Mouse (Mus musculus): ENCODE results near the gene Gemin4. TPM values are rescaled to one million over a fixed set of nuclear protein-coding genes. Genes with fewer than 3 reads are reported as not detected.
"Not testable (repeated sequence)": the region's sequence is repeated elsewhere in the genome, so short reads cannot be mapped to it uniquely, and the experiment has no call there.

The Gemin4 gene
- polyA plus RNA-seq, 1 experiment from 2014 or later = 29.4 TPM

GRCm38 (mm10) chr11:76236136-76236535 lies 18.7 kb upstream of the Gemin4 start:
- Histone ChIP-seq H3K27ac (ENCODE audit: low read length) (no peak overlapping the region), H3K4me1 (ENCODE audit: control insufficient read depth, insufficient read depth, low read length) (no peaks in the 10 kb centered on the region), H3K9me3 (ENCODE audit: control insufficient read depth, low read length) (no peaks in the 10 kb centered on the region), H3K4me2 (ENCODE audit: low read depth, low read length) (no peak overlapping the region), H3K36me3 (ENCODE audit: control insufficient read depth, insufficient read depth, low read length) (peaks cover 17% of the 10 kb centered on the region), H3K9ac (ENCODE audit: low read depth, low read length) (no peak overlapping the region), H3K4me3 (ENCODE audit: low read length) (no peak overlapping the region), H3K27me3 (replicated peaks; ENCODE audit: control insufficient read depth, insufficient read depth, low read length) (no peaks in the 10 kb centered on the region)
- WGBS = 89% methylated on average over 3 of the region's 3 CpGs
- ATAC-seq = no peak

GRCm38 (mm10) chr11:76225051-76225450 lies 7.6 kb upstream of the Gemin4 start:
- Histone ChIP-seq H3K4me3 (ENCODE audit: low read length) (no peak overlapping the region), H3K27ac (ENCODE audit: low read length) (no peak overlapping the region), H3K4me2 (ENCODE audit: low read depth, low read length) (no peak overlapping the region), H3K27me3 (replicated peaks; ENCODE audit: control insufficient read depth, insufficient read depth, low read length) (no peaks in the 10 kb centered on the region), H3K4me1 (ENCODE audit: control insufficient read depth, insufficient read depth, low read length) (no peaks in the 10 kb centered on the region), H3K36me3 (ENCODE audit: control insufficient read depth, insufficient read depth, low read length) (peaks cover 3% of the 10 kb centered on the region; the same call in 1 of the 2 replicates), H3K9me3 (ENCODE audit: control insufficient read depth, low read length) (no peaks in the 10 kb centered on the region), H3K9ac (ENCODE audit: low read depth, low read length) (no peak overlapping the region)
- ATAC-seq = no peak

DNA sequence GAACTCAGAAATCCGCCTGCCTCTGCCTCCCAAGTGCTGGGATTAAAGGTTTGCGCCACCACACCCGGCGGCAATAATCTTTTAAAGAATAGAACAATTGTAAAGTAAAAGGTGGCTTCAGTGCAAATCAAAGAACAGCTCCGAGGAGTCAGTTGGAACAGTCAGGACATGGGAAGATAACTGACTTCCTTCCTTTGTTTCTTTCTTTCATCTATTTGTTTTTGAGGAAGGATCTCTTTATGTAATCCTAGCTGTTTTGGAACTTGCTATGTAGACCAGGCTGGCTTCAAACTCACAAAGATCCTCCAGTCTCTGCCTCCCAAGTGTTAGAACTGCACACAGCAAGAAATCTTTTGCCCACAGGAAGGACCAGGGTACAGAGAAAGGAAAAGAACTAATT lies 7.2 kb upstream of the Gemin4 start:
- Histone ChIP-seq H3K27me3 (replicated peaks; ENCODE audit: control insufficient read depth, insufficient read depth, low read length) (no peaks in the 10 kb centered on the region), H3K4me2 (ENCODE audit: low read depth, low read length) (no peak overlapping the region), H3K9ac (ENCODE audit: low read depth, low read length) (no peak overlapping the region), H3K9me3 (ENCODE audit: control insufficient read depth, low read length) (no peaks in the 10 kb centered on the region), H3K4me3 (ENCODE audit: low read length) (no peak overlapping the region), H3K36me3 (ENCODE audit: control insufficient read depth, insufficient read depth, low read length) (peaks cover 3% of the 10 kb centered on the region; the same call in 1 of the 2 replicates), H3K4me1 (ENCODE audit: control insufficient read depth, insufficient read depth, low read length) (no peaks in the 10 kb centered on the region), H3K27ac (ENCODE audit: low read length) (no peak overlapping the region)
- WGBS = 92% methylated on average over 5 of the region's 5 CpGs
- no peak for ATAC-seq

- Histone ChIP-seq H3K27ac (ENCODE audit: low read length) (peak overlapping the region; percentile 91), H3K4me2 (ENCODE audit: low read depth, low read length) (peak overlapping the region; percentile 74), H3K4me1 (ENCODE audit: control insufficient read depth, insufficient read depth, low read length) (peaks cover 15% of the 10 kb centered on the region), H3K9me3 (ENCODE audit: control insufficient read depth, low read length) (no peaks in the 10 kb centered on the region), H3K4me3 (ENCODE audit: low read length) (peak overlapping the region; percentile 98), H3K9ac (ENCODE audit: low read depth, low read length) (peak overlapping the region; percentile 96), H3K27me3 (replicated peaks; ENCODE audit: control insufficient read depth, insufficient read depth, low read length) (no peaks in the 10 kb centered on the region), H3K36me3 (ENCODE audit: control insufficient read depth, insufficient read depth, low read length) (peaks cover 9% of the 10 kb centered on the region)
- WGBS = 2% methylated on average over 33 of the region's 33 CpGs
- peak; percentile 39 for ATAC-seq
These were observed 629 bp downstream of the Gemin4 start for GRCm38 (mm10) chr11:76216681-76217389.

DNA sequence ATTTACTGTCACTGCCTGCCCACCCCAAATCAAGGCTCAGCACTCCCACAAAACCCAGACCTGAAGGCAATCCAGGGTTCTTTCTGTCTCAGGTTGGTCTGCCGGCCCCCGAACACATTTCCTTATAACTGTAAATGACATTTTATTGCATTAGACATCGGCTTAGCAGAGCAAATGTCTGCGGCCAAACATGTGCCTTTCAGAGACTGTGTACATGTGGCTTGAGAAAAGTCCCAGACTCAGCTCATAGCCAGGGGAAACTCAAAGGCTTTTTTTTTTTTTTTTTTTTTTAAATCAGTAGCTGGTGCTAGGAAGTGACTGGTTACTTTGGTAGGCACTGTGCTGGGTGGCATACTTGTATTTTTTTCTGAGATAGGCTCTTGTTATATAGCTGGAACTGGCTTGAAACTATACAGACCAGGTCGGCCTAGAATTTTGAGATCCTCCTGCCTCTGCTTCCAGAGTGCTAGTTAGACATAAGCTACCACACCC lies 1.4 kb downstream of the Gemin4 start:
- H3K36me3 ChIP-seq (ENCODE audit: control insufficient read depth, insufficient read depth, low read length) = peaks cover 9% of the 10 kb centered on the region

GRCm38 (mm10) chr11:76215011-76215410 lies 2.5 kb downstream of the Gemin4 start:
- WGBS = 77% methylated on average over 2 of the region's 2 CpGs
- ATAC-seq = no peak

More for the DNA sequence above, 1.4 kb downstream of the Gemin4 start:
- Histone ChIP-seq H3K9ac (ENCODE audit: low read depth, low read length) (peak overlapping the region; percentile 96; the same call in 1 of the 2 replicates), H3K9me3 (ENCODE audit: control insufficient read depth, low read length) (no peaks in the 10 kb centered on the region), H3K4me3 (ENCODE audit: low read length) (peak overlapping the region; percentile 98), H3K27ac (ENCODE audit: low read length) (no peak overlapping the region), H3K27me3 (replicated peaks; ENCODE audit: control insufficient read depth, insufficient read depth, low read length) (no peaks in the 10 kb centered on the region), H3K4me1 (ENCODE audit: control insufficient read depth, insufficient read depth, low read length) (peaks cover 15% of the 10 kb centered on the region), H3K4me2 (ENCODE audit: low read depth, low read length) (peak overlapping the region; percentile 74)
- ATAC-seq = no peak
- WGBS = 86% methylated on average over 5 of the region's 5 CpGs

DNA sequence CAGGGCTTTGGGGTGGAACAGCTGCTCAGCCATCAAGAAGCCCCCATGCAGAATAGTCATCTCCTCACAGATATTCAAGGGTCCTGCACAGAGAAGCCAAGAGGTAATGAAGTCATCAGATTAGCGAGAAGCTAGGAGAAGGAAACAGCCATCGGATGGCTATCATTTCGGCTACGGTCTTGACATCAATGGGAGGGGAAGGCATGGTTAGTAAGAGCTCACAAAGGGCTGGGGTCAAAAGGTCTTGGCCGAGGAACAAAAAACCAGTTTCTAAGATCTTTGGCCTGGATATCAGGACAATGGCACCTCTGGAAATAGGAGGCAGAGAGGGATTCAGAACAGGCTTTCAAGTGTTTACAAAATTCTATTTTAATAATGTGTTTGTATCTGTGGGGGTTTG lies 3.6 kb downstream of the Gemin4 start:
- H3K27ac ChIP-seq (ENCODE audit: low read length) = no peak overlapping the region
- peaks cover 15% of the 10 kb centered on the region for H3K4me1 ChIP-seq (ENCODE audit: control insufficient read depth, insufficient read depth, low read length)
- no peak overlapping the region for H3K4me2 ChIP-seq (ENCODE audit: low read depth, low read length)
- H3K27me3 ChIP-seq (replicated peaks; ENCODE audit: control insufficient read depth, insufficient read depth, low read length) = no peaks in the 10 kb centered on the region
- 81% methylated on average over 5 of the region's 5 CpGs for WGBS
- no peaks in the 10 kb centered on the region for H3K9me3 ChIP-seq (ENCODE audit: control insufficient read depth, low read length)
- no peak for ATAC-seq
- H3K9ac ChIP-seq (ENCODE audit: low read depth, low read length) = no peak overlapping the region
- no peak overlapping the region for H3K4me3 ChIP-seq (ENCODE audit: low read length)
- peaks cover 14% of the 10 kb centered on the region for H3K36me3 ChIP-seq (ENCODE audit: control insufficient read depth, insufficient read depth, low read length)

More at GRCm38 (mm10) chr11:76215011-76215410, 2.5 kb downstream of the Gemin4 start:
- Histone ChIP-seq H3K4me1 (ENCODE audit: control insufficient read depth, insufficient read depth, low read length) (peaks cover 15% of the 10 kb centered on the region), H3K4me3 (ENCODE audit: low read length) (no peak overlapping the region), H3K4me2 (ENCODE audit: low read depth, low read length) (no peak overlapping the region), H3K27ac (ENCODE audit: low read length) (no peak overlapping the region), H3K9me3 (ENCODE audit: control insufficient read depth, low read length) (no peaks in the 10 kb centered on the region), H3K36me3 (ENCODE audit: control insufficient read depth, insufficient read depth, low read length) (peaks cover 9% of the 10 kb centered on the region), H3K9ac (ENCODE audit: low read depth, low read length) (no peak overlapping the region), H3K27me3 (replicated peaks; ENCODE audit: control insufficient read depth, insufficient read depth, low read length) (no peaks in the 10 kb centered on the region)

DNA sequence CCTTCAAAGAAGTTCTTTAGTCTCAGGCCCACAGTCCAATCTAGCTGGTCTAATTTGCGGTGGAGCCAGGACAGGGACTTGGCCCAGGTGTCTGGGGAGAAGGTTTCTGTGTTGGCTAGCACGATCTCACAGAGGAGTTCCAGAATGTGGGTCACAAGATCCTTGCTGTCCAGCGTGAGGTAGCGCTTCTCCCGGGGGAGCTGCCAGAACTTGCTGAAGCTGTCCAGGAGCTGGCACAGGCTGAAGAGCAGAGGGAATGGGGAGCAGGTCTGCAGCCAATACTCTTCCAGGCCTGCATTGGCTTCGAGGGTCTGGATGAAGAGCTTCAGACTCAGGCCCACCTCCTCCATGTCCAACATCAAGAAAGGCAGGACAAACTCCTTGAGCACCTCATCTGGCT lies 5.9 kb downstream of the Gemin4 start:
- H3K9ac ChIP-seq (ENCODE audit: low read depth, low read length); H3K9me3 ChIP-seq (ENCODE audit: control insufficient read depth, low read length); H3K4me2 ChIP-seq (ENCODE audit: low read depth, low read length); ATAC-seq; H3K4me3 ChIP-seq (ENCODE audit: low read length); H3K27me3 ChIP-seq (replicated peaks; ENCODE audit: control insufficient read depth, insufficient read depth, low read length); H3K4me1 ChIP-seq (ENCODE audit: control insufficient read depth, insufficient read depth, low read length); H3K27ac ChIP-seq (ENCODE audit: low read length): not testable (repeated sequence)
- 91% methylated on average over 2 of the region's 6 CpGs for WGBS
- peaks cover 24% of the 10 kb centered on the region for H3K36me3 ChIP-seq (ENCODE audit: control insufficient read depth, insufficient read depth, low read length)

GRCm38 (mm10) chr11:76210228-76210985 lies 7.1 kb downstream of the Gemin4 start:
- Histone ChIP-seq H3K27ac (ENCODE audit: low read length) (no peak overlapping the region), H3K9ac (ENCODE audit: low read depth, low read length) (no peak overlapping the region), H3K27me3 (replicated peaks; ENCODE audit: control insufficient read depth, insufficient read depth, low read length) (no peaks in the 10 kb centered on the region), H3K4me2 (ENCODE audit: low read depth, low read length) (no peak overlapping the region), H3K36me3 (ENCODE audit: control insufficient read depth, insufficient read depth, low read length) (peaks cover 27% of the 10 kb centered on the region), H3K9me3 (ENCODE audit: control insufficient read depth, low read length) (no peaks in the 10 kb centered on the region), H3K4me1 (ENCODE audit: control insufficient read depth, insufficient read depth, low read length) (no peaks in the 10 kb centered on the region), H3K4me3 (ENCODE audit: low read length) (no peak overlapping the region)
- ATAC-seq = no peak
- 78% methylated on average over 13 of the region's 13 CpGs for WGBS
